In genomic region chr17:33941381-33941780, GRCm38 (mm10) we compare ENCODE assay signal across 8 mouse cellular contexts. TPM values are rescaled to one million over a fixed set of nuclear protein-coding genes. Genes with fewer than 3 reads are reported as not detected.
DNase-seq lines count a peak whose midpoint lies in the region; ATAC-seq and TF ChIP-seq lines count a peak whose summit lies in the region.

No protein-coding gene starts in this region.

- H3K4me2 ChIP-seq in lung, postnatal 0 days (replicated peaks; ENCODE audit: low read depth, low read length), result peak overlapping the region; percentile 97
- peak overlapping the region; percentile 92 for H3K4me2 ChIP-seq in forebrain, embryonic 11.5 days (ENCODE audit: low read depth, low read length, severe bottlenecking)
- H3K4me2 ChIP-seq in neural tube, embryonic 15.5 days, result peak overlapping the region; percentile 96

- peak overlapping the region; percentile 62 for H3K4me3 ChIP-seq in lung, postnatal 0 days (ENCODE audit: low read depth, low read length)
- peak overlapping the region; percentile 85 for H3K4me3 ChIP-seq in forebrain, embryonic 11.5 days (ENCODE audit: low read depth, low read length)
- H3K4me3 ChIP-seq in limb, embryonic 10.5 days, result peak overlapping the region; percentile 90
- H3K4me3 ChIP-seq in neural tube, embryonic 15.5 days (replicated peaks), result peak overlapping the region; percentile 91

- no peak overlapping the region for H3K27ac ChIP-seq in lung, postnatal 0 days (ENCODE audit: low read length)
- H3K27ac ChIP-seq in forebrain, embryonic 11.5 days (ENCODE audit: low read depth, low read length), result no peak overlapping the region
- no peak overlapping the region for H3K27ac ChIP-seq in limb, embryonic 10.5 days
- H3K27ac ChIP-seq in neural tube, embryonic 15.5 days (replicated peaks), result no peak overlapping the region

- no peaks in the 10 kb centered on the region for H3K9me3 ChIP-seq in lung, postnatal 0 days (ENCODE audit: low read length)
- H3K9me3 ChIP-seq in forebrain, embryonic 11.5 days (ENCODE audit: control insufficient read depth, low read length), result no peaks in the 10 kb centered on the region
- H3K9me3 ChIP-seq in limb, embryonic 10.5 days (replicated peaks), result no peaks in the 10 kb centered on the region
- H3K9me3 ChIP-seq in neural tube, embryonic 15.5 days (replicated peaks), result no peaks in the 10 kb centered on the region

- H3K9ac ChIP-seq in lung, postnatal 0 days (replicated peaks; ENCODE audit: low read depth), result peak overlapping the region; percentile 87; the same call in 1 of the 2 replicates
- peak overlapping the region; percentile 73 for H3K9ac ChIP-seq in forebrain, embryonic 11.5 days (ENCODE audit: low read length)
- peak overlapping the region; percentile 88 for H3K9ac ChIP-seq in neural tube, embryonic 15.5 days (replicated peaks)

- 0 out of 2 replicates have a peak, but pooled peaks cover 8% of the 10 kb centered on the region for H3K36me3 ChIP-seq in lung, postnatal 0 days (ENCODE audit: insufficient read depth, low read length)
- peaks cover 6% of the 10 kb centered on the region; the same call in 1 of the 2 replicates for H3K36me3 ChIP-seq in forebrain, embryonic 11.5 days (ENCODE audit: control insufficient read depth, insufficient read depth, low read length)
- peaks cover 74% of the 10 kb centered on the region for H3K36me3 ChIP-seq in limb, embryonic 10.5 days
- peaks cover 50% of the 10 kb centered on the region for H3K36me3 ChIP-seq in neural tube, embryonic 15.5 days

- TF ChIP-seq CTCF in lung, postnatal 0 days (IDR thresholded peaks at IDR 0.05), result no peak

- ATAC-seq in lung, postnatal 0 days, result no peak
- no peak for ATAC-seq in forebrain, embryonic 11.5 days (replicated peaks; ENCODE audit: low FRiP score)
- ATAC-seq in neural tube, embryonic 15.5 days (ENCODE audit: low FRiP score), result no peak
- no peak for ATAC-seq in megakaryocyte progenitor cell, adult 5-6 weeks (replicated peaks; ENCODE audit: poor library complexity)

- WGBS in lung, postnatal 0 days, result 46% methylated on average over 19 of the region's 19 CpGs
- 67% methylated on average over 19 of the region's 19 CpGs for WGBS in forebrain, embryonic 11.5 days
- WGBS in limb, embryonic 10.5 days, result 60% methylated on average over 19 of the region's 19 CpGs
- WGBS in neural tube, embryonic 15.5 days, result 57% methylated on average over 19 of the region's 19 CpGs

- DNase-seq in lung, postnatal 0 days (ENCODE audit: low spot score), result no peak
- no peak for DNase-seq in lung, postnatal 10 days
- no peak for DNase-seq in forebrain, embryonic 11.5 days (ENCODE audit: low spot score)
- DNase-seq in limb, embryonic 10.5 days (ENCODE audit: low spot score), result no peak
- no peak for DNase-seq in layer of hippocampus, postnatal 10 days (ENCODE audit: low spot score in 2 of 2)
- DNase-seq in kidney, postnatal 4 days, result no peak

- no peaks in the 10 kb centered on the region for H3K27me3 ChIP-seq in lung, postnatal 0 days (replicated peaks; ENCODE audit: insufficient read depth, low read length)
- H3K27me3 ChIP-seq in forebrain, embryonic 11.5 days (ENCODE audit: control insufficient read depth, insufficient read depth, low read length), result no peaks in the 10 kb centered on the region
- H3K27me3 ChIP-seq in limb, embryonic 10.5 days (ENCODE audit: low read depth, poor library complexity, severe bottlenecking), result no peaks in the 10 kb centered on the region
- H3K27me3 ChIP-seq in neural tube, embryonic 15.5 days (replicated peaks), result no peaks in the 10 kb centered on the region

- peaks cover 6% of the 10 kb centered on the region; the same call in 1 of the 2 replicates for H3K4me1 ChIP-seq in lung, postnatal 0 days (ENCODE audit: insufficient read depth, low read depth, low read length)
- H3K4me1 ChIP-seq in forebrain, embryonic 11.5 days (replicated peaks; ENCODE audit: control insufficient read depth, insufficient read depth, low read length), result peaks cover 8% of the 10 kb centered on the region
- peaks cover 24% of the 10 kb centered on the region for H3K4me1 ChIP-seq in limb, embryonic 10.5 days
- H3K4me1 ChIP-seq in neural tube, embryonic 15.5 days, result peaks cover 26% of the 10 kb centered on the region

- no peak for TF ChIP-seq EP300 in lung, postnatal 0 days (IDR thresholded peaks at IDR 0.05)

RNA-seq across cellular contexts. Expression of gene Wdr46, which starts 0.9 kb away (rescaled TPM):
- 8.8 TPM in 2 replicates for polyA plus RNA-seq in lung, postnatal 0 days (2015; fragmentation: Nextera tagmentation; extraction: Ambion mirVana)
- polyA plus RNA-seq in forebrain, embryonic 11.5 days (2014; fragmentation: Nextera tagmentation; extraction: Ambion mirVana), result 42.6 and 47.2 TPM in 2 replicates
- polyA plus RNA-seq in limb, embryonic 10.5 days (2016; fragmentation: Nextera tagmentation; extraction: Ambion mirVana), result 61.7 and 78.2 TPM in 2 replicates
- polyA plus RNA-seq in neural tube, embryonic 15.5 days (2015; fragmentation: Nextera tagmentation; extraction: Ambion mirVana), result 25.1 and 29.3 TPM in 2 replicates
- 10 to 100 TPM; 21.8 to 24.8 TPM for total RNA-seq in layer of hippocampus, postnatal 10 days (2021)
- total RNA-seq in megakaryocyte progenitor cell, adult 5-6 weeks (2015), result 43.7 and 53.1 TPM in 2 replicates
- total RNA-seq in megakaryocyte progenitor cell, adult 5-6 weeks (2017), result 64.4 and 65.4 TPM in 2 replicates

RNA-seq across cellular contexts. Expression of gene Pfdn6, which starts 1.2 kb away (rescaled TPM):
- polyA plus RNA-seq in lung, postnatal 0 days (2015; fragmentation: Nextera tagmentation; extraction: Ambion mirVana), result 99.7 and 103 TPM in 2 replicates
- 202 and 214 TPM in 2 replicates for polyA plus RNA-seq in forebrain, embryonic 11.5 days (2014; fragmentation: Nextera tagmentation; extraction: Ambion mirVana)
- 212 and 258 TPM in 2 replicates for polyA plus RNA-seq in limb, embryonic 10.5 days (2016; fragmentation: Nextera tagmentation; extraction: Ambion mirVana)
- polyA plus RNA-seq in neural tube, embryonic 15.5 days (2015; fragmentation: Nextera tagmentation; extraction: Ambion mirVana), result 173 and 183 TPM in 2 replicates
- 100 to 1,000 TPM in 1 of 2 experiments, 10 to 100 TPM in 1; 83.1 to 106 TPM for total RNA-seq in layer of hippocampus, postnatal 10 days (2021)
- 124 and 132 TPM in 2 replicates for total RNA-seq in megakaryocyte progenitor cell, adult 5-6 weeks (2015)
- 144 and 218 TPM in 2 replicates for total RNA-seq in megakaryocyte progenitor cell, adult 5-6 weeks (2017)

RNA-seq across cellular contexts. Expression of gene B3galt4, which starts 9.9 kb away (rescaled TPM):
- 9.3 and 12.0 TPM in 2 replicates for polyA plus RNA-seq in lung, postnatal 0 days (2015; fragmentation: Nextera tagmentation; extraction: Ambion mirVana)
- polyA plus RNA-seq in forebrain, embryonic 11.5 days (2014; fragmentation: Nextera tagmentation; extraction: Ambion mirVana), result 4.0 and 4.3 TPM in 2 replicates
- polyA plus RNA-seq in limb, embryonic 10.5 days (2016; fragmentation: Nextera tagmentation; extraction: Ambion mirVana), result 2.9 and 3.9 TPM in 2 replicates
- 11.9 and 13.1 TPM in 2 replicates for polyA plus RNA-seq in neural tube, embryonic 15.5 days (2015; fragmentation: Nextera tagmentation; extraction: Ambion mirVana)
- total RNA-seq in layer of hippocampus, postnatal 10 days (2021), result 1 to 10 TPM; 6.2 to 6.7 TPM
- 1.1 and 2.7 TPM in 2 replicates for total RNA-seq in megakaryocyte progenitor cell, adult 5-6 weeks (2015)
- total RNA-seq in megakaryocyte progenitor cell, adult 5-6 weeks (2017), result 5.8 and 7.6 TPM in 2 replicates

RNA-seq across cellular contexts. Expression of gene Rgl2, which starts 12.0 kb away (rescaled TPM):
- 39.0 and 45.2 TPM in 2 replicates for polyA plus RNA-seq in lung, postnatal 0 days (2015; fragmentation: Nextera tagmentation; extraction: Ambion mirVana)
- 48.0 and 51.5 TPM in 2 replicates for polyA plus RNA-seq in forebrain, embryonic 11.5 days (2014; fragmentation: Nextera tagmentation; extraction: Ambion mirVana)
- polyA plus RNA-seq in limb, embryonic 10.5 days (2016; fragmentation: Nextera tagmentation; extraction: Ambion mirVana), result 43.2 and 43.9 TPM in 2 replicates
- polyA plus RNA-seq in neural tube, embryonic 15.5 days (2015; fragmentation: Nextera tagmentation; extraction: Ambion mirVana), result 56.8 and 58.8 TPM in 2 replicates
- total RNA-seq in layer of hippocampus, postnatal 10 days (2021), result 10 to 100 TPM; 60.2 to 80.6 TPM
- 20.3 and 22.7 TPM in 2 replicates for total RNA-seq in megakaryocyte progenitor cell, adult 5-6 weeks (2015)
- 37.9 and 47.9 TPM in 2 replicates for total RNA-seq in megakaryocyte progenitor cell, adult 5-6 weeks (2017)

RNA-seq across cellular contexts. Expression of gene Vps52, which starts 14.2 kb away (rescaled TPM):
- 28.5 and 31.1 TPM in 2 replicates for polyA plus RNA-seq in lung, postnatal 0 days (2015; fragmentation: Nextera tagmentation; extraction: Ambion mirVana)
- polyA plus RNA-seq in forebrain, embryonic 11.5 days (2014; fragmentation: Nextera tagmentation; extraction: Ambion mirVana), result 44.0 and 46.8 TPM in 2 replicates
- 49.8 and 50.3 TPM in 2 replicates for polyA plus RNA-seq in limb, embryonic 10.5 days (2016; fragmentation: Nextera tagmentation; extraction: Ambion mirVana)
- polyA plus RNA-seq in neural tube, embryonic 15.5 days (2015; fragmentation: Nextera tagmentation; extraction: Ambion mirVana), result 72.3 and 75.7 TPM in 2 replicates
- total RNA-seq in layer of hippocampus, postnatal 10 days (2021), result 10 to 100 TPM; 80.4 to 81.7 TPM
- 16.6 and 19.1 TPM in 2 replicates for total RNA-seq in megakaryocyte progenitor cell, adult 5-6 weeks (2015)
- total RNA-seq in megakaryocyte progenitor cell, adult 5-6 weeks (2017), result 13.7 and 15.7 TPM in 2 replicates
